Mouse (Mus musculus) MEL (cell line): Measurements from ENCODE around the gene Unc13b. TPM values are rescaled to one million over a fixed set of nuclear protein-coding genes. Genes with fewer than 3 reads are reported as not detected.
A peak's percentile ranks its signal among the peaks of the same experiment; 100 is the strongest.

Experiments
- DNase-seq: peaks from one replicate; pipeline ENCODE4 v3.0.0; 2011; ENCODE audit warnings: low read depth, low spot score
- H3K27ac ChIP-seq: 2 replicates; pipeline ENCODE4 v1.5.1; 2012; ENCODE audit warnings: low read depth, mild to moderate bottlenecking, control low read depth, low read length, moderate library complexity; ENCODE audit not compliant: control insufficient read depth
- H3K27me3 ChIP-seq, 2 experiments: fragments of 150-350 bp in 1 of 2; sonication (generic) in 1 of 2; 2 replicates each; pipeline ENCODE4 v1.6.1; 2012; ENCODE audit warnings: low read length in 2 of 2, mild to moderate bottlenecking in 2 of 2, improper control_type of control experiment in 1 of 2, moderate library complexity in 1 of 2; ENCODE audit not compliant: insufficient read depth in 2 of 2, control insufficient read depth in 1 of 2
- H3K36me3 ChIP-seq, 2 experiments: 2 replicates each; pipeline ENCODE4 v1.6.1; 2012 to 2014; ENCODE audit warnings: low read length in 2 of 2, improper control_type of control experiment in 1 of 2, inconsistent platforms in 1 of 2, mild to moderate bottlenecking in 1 of 2; ENCODE audit not compliant: insufficient read depth in 2 of 2, control insufficient read depth in 1 of 2
- H3K4me1 ChIP-seq, 2 experiments: fragments of 150-350 bp in 1 of 2; sonication (generic) in 1 of 2; 2 replicates each; pipeline ENCODE4 v1.6.1; 2012; ENCODE audit warnings: low read length in 2 of 2, improper control_type of control experiment in 1 of 2, mild to moderate bottlenecking in 1 of 2; ENCODE audit not compliant: insufficient read depth in 2 of 2, control insufficient read depth in 1 of 2
- H3K4me3 ChIP-seq, 2 experiments: fragments of 150-350 bp in 1 of 2; sonication (generic) in 1 of 2; 2 replicates each; pipeline ENCODE4 v1.5.1; 2012; ENCODE audit warnings: low read depth in 2 of 2, low read length in 2 of 2, mild to moderate bottlenecking in 2 of 2, moderate library complexity in 2 of 2, control low read depth in 1 of 2, improper control_type of control experiment in 1 of 2; ENCODE audit not compliant: control insufficient read depth in 1 of 2, insufficient read depth in 1 of 2
- H3K79me2 ChIP-seq: 2 replicates; pipeline ENCODE4 v1.6.1; 2012; ENCODE audit warnings: mild to moderate bottlenecking, low read length, moderate library complexity; ENCODE audit not compliant: control insufficient read depth, poor library complexity, insufficient read depth
- H3K9ac ChIP-seq: 2 replicates; pipeline ENCODE4 v1.6.1; 2012; ENCODE audit warnings: low read depth, mild to moderate bottlenecking, control low read depth, low read length, moderate library complexity; ENCODE audit not compliant: control insufficient read depth, poor library complexity, severe bottlenecking
- H3K9me3 ChIP-seq: fragments of 150-350 bp; sonication (generic); replicated peaks from 2 replicates; pipeline ENCODE4 v1.6.1; 2012; ENCODE audit warnings: mild to moderate bottlenecking, low read length, improper control_type of control experiment, moderate library complexity; ENCODE audit not compliant: insufficient read depth
- CHD1 ChIP-seq: IDR thresholded peaks from 2 replicates; pipeline ENCODE4 v1.6.1; 2012; ENCODE audit warnings: low read depth, mild to moderate bottlenecking, inconsistent platforms, low read length, improper control_type of control experiment
- CHD2 ChIP-seq: IDR thresholded peaks from 2 replicates; pipeline ENCODE4 v1.6.1; 2011; ENCODE audit warnings: low read length, improper control_type of control experiment
- CTCF ChIP-seq, 3 experiments: IDR thresholded peaks in 2 of 3; conservative IDR thresholded peaks in 1 of 3; 2 replicates each; pipeline ENCODE4 v1.5.1; 2011 to 2012; ENCODE audit warnings: low read length in 3 of 3, low read depth in 2 of 3, mild to moderate bottlenecking in 2 of 3, improper control_type of control experiment in 1 of 3, inconsistent platforms in 1 of 3, mixed read lengths in 1 of 3, moderate library complexity in 1 of 3; ENCODE audit not compliant: control insufficient read depth in 1 of 3, insufficient read depth in 1 of 3, poor library complexity in 1 of 3, severe bottlenecking in 1 of 3
- ELF1 ChIP-seq: IDR thresholded peaks from 2 replicates; pipeline ENCODE4 v1.6.1; 2014; ENCODE audit warnings: low read depth, mild to moderate bottlenecking, inconsistent platforms, low read length, improper control_type of control experiment, moderate library complexity
- EP300 ChIP-seq, 2 experiments: IDR thresholded peaks; 2 replicates each; pipeline ENCODE4 v1.6.1; 2011; ENCODE audit warnings: improper control_type of control experiment in 2 of 2, low read length in 2 of 2, low read depth in 1 of 2, mild to moderate bottlenecking in 1 of 2
- ETS1 ChIP-seq: IDR thresholded peaks from 2 replicates; pipeline ENCODE4 v1.6.1; 2012; ENCODE audit warnings: low read depth, mild to moderate bottlenecking, inconsistent platforms, low read length, improper control_type of control experiment, moderate library complexity
- GABPA ChIP-seq: IDR thresholded peaks from 2 replicates; pipeline ENCODE4 v1.6.1; 2012; ENCODE audit warnings: low read depth, mild to moderate bottlenecking, inconsistent platforms, low read length, improper control_type of control experiment, moderate library complexity
- GATA1 ChIP-seq: IDR thresholded peaks from 2 replicates; pipeline ENCODE4 v1.6.1; 2011; ENCODE audit warnings: low read depth, low read length, improper control_type of control experiment
- HCFC1 ChIP-seq: IDR thresholded peaks from 2 replicates; pipeline ENCODE4 v1.6.1; 2012; ENCODE audit warnings: low read depth, mild to moderate bottlenecking, inconsistent platforms, low read length, improper control_type of control experiment, moderate library complexity
- JUND ChIP-seq: IDR thresholded peaks from 2 replicates; pipeline ENCODE4 v1.6.1; 2011; ENCODE audit warnings: low read depth, mild to moderate bottlenecking, improper control_type of control experiment, low read length
- KAT2A ChIP-seq: conservative IDR thresholded peaks from 2 replicates; pipeline ENCODE4 v1.6.1; 2012; ENCODE audit warnings: low read depth, low read length, improper control_type of control experiment, inconsistent platforms
- MAFK ChIP-seq: IDR thresholded peaks from 2 replicates; pipeline ENCODE4 v1.6.1; 2011; ENCODE audit warnings: low read depth, mild to moderate bottlenecking, low read length, improper control_type of control experiment, borderline replicate concordance
- MAX ChIP-seq: IDR thresholded peaks from 2 replicates; pipeline ENCODE4 v1.6.1; 2011; ENCODE audit warnings: low read length, improper control_type of control experiment
- MEF2A ChIP-seq: IDR thresholded peaks from 2 replicates; pipeline ENCODE4 v1.6.1; 2014; ENCODE audit warnings: low read depth, mild to moderate bottlenecking, inconsistent platforms, low read length, improper control_type of control experiment; ENCODE audit not compliant: poor library complexity, insufficient replicate concordance, severe bottlenecking; ENCODE audit errors: extremely low read depth
- MYC ChIP-seq: IDR thresholded peaks from 2 replicates; pipeline ENCODE4 v1.6.1; 2011; ENCODE audit warnings: low read depth, mild to moderate bottlenecking, low read length, improper control_type of control experiment, moderate library complexity
- NRF1 ChIP-seq: IDR thresholded peaks from 2 replicates; pipeline ENCODE4 v1.6.1; 2014; ENCODE audit warnings: low read depth, mild to moderate bottlenecking, inconsistent platforms, low read length, improper control_type of control experiment, moderate library complexity; ENCODE audit not compliant: poor library complexity, insufficient read depth, severe bottlenecking
- POLR2A ChIP-seq, 2 experiments: IDR thresholded peaks; 2 replicates each; pipeline ENCODE4 v1.6.1; 2011 to 2012; ENCODE audit warnings: low read length in 2 of 2, mild to moderate bottlenecking in 2 of 2, control low read depth in 1 of 2, improper control_type of control experiment in 1 of 2, low read depth in 1 of 2, moderate library complexity in 1 of 2; ENCODE audit not compliant: control insufficient read depth in 1 of 2, insufficient read depth in 1 of 2, poor library complexity in 1 of 2
- POLR2AphosphoS5 ChIP-seq: IDR thresholded peaks from 2 replicates; pipeline ENCODE4 v1.6.1; 2012; ENCODE audit warnings: low read depth, borderline replicate concordance, mild to moderate bottlenecking, inconsistent platforms, low read length, moderate library complexity, mixed read lengths
- TCF12 ChIP-seq: IDR thresholded peaks from 2 replicates; pipeline ENCODE4 v1.6.1; 2014; ENCODE audit warnings: low read depth, mild to moderate bottlenecking, inconsistent platforms, low read length, improper control_type of control experiment, moderate library complexity
- USF1 ChIP-seq: IDR thresholded peaks from 2 replicates; pipeline ENCODE4 v1.6.1; 2014; ENCODE audit warnings: low read depth, mild to moderate bottlenecking, inconsistent platforms, low read length, improper control_type of control experiment, moderate library complexity
- ZNF384 ChIP-seq: IDR thresholded peaks from 2 replicates; pipeline ENCODE4 v1.6.1; 2012; ENCODE audit warnings: low read depth, mild to moderate bottlenecking, inconsistent platforms, low read length, improper control_type of control experiment
- polyA plus RNA-seq, 2 experiments: library from polyadenylated mRNA; stranded (reverse) in 1 of 2; unstranded in 1 of 2; fragments of >175 nt in 1 of 2; fragments of >200 nt in 1 of 2; gene quantifications; 2 replicates each; pipeline versions ENCODE4 v1.2.1 to v1.2.4; 2012; ENCODE audit warnings: low replicate concordance in 2 of 2, low read depth in 1 of 2; ENCODE audit not compliant: insufficient read length in 2 of 2, insufficient read depth in 1 of 2, missing spikeins in 1 of 2
- total RNA-seq: library from RNA; depleted of rRNA; stranded (reverse); fragments of 300-350 nt; gene quantifications from 2 replicates; pipeline ENCODE4 v1.2.3, GENCODE M21; 2012

Unc13b gene
- total and polyA plus RNA-seq, 3 experiments = 5.4 to 9.6 TPM; not detected in 1

DNA sequence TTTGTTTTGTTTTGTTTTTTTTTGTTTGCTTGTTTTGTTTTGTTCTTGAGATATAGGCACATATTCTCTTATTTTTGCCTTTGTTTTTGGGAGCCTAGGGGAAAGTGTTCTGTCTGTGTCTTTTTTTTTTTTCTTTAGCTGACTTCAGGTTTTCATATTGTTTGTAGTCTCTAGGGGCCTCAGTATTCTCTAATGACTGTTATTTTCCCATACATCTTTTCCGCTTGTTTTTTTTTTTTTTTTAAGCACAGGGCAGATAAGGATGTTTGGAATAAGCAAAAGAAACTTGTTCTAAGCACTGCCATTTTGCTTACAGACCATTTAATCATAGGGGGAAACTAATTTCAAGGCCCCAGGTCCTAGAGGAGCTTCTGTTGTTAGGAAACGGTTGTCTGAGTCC lies 23.7 kb downstream of the Unc13b start:
- no peaks in the 10 kb centered on the region for H3K9me3 ChIP-seq
- H3K27ac ChIP-seq = no peak overlapping the region
- peaks cover 2 to 4% of the 10 kb centered on the region in 2 experiments; a peak in 3 of 4 replicates for H3K4me1 ChIP-seq
- H3K4me3 ChIP-seq = no peak overlapping the region
- DNase-seq = no peak
- H3K9ac ChIP-seq = no peak overlapping the region
- TF ChIP-seq ZNF384 (peak; percentile 83), JUND (no peak), CTCF (IDR thresholded peaks at IDR 0.05 in 2 of 3, conservative IDR thresholded peaks at IDR 0.05 in 1 of 3; ENCODE audit: control insufficient read depth in 1 of 3, insufficient read depth in 1 of 3, low read depth in 2 of 3, low read length in 3 of 3, poor library complexity in 1 of 3, severe bottlenecking in 1 of 3) (no peak)
- peaks cover 0 to 2% of the 10 kb centered on the region in 2 experiments; a peak in 2 of 4 replicates for H3K36me3 ChIP-seq
- no peaks in the 10 kb centered on the region for H3K79me2 ChIP-seq
- no peaks in the 10 kb centered on the region for H3K27me3 ChIP-seq

DNA sequence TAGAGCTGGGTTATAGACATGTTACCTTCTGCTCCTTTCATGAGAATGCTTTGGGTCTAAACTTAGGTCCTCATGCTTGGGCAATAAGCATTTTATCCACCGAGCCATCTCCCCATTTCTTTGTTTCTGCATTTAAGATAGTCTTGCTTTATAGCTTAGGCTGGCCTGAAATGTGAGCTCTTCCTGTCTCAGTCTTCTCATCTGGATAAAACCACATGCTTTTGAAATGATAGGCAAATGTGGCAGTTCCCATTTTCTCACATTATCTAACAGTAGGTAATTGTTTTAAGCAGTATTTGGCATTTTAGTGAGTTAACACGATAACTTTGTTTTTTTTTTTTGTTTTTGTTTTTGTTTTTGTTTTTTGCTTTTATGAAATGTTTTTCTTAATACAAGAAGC lies 31.2 kb downstream of the Unc13b start:
- Histone ChIP-seq H3K4me3 (no peak overlapping the region), H3K9ac (no peak overlapping the region), H3K4me1 (peaks cover 2 to 4% of the 10 kb centered on the region in 2 experiments), H3K36me3 (peaks cover 0 to 8% of the 10 kb centered on the region in 2 experiments; a peak in 2 of 4 replicates), H3K27me3 (no peaks in the 10 kb centered on the region), H3K9me3 (no peaks in the 10 kb centered on the region), H3K79me2 (no peaks in the 10 kb centered on the region), H3K27ac (peak overlapping the region; percentile 7; the same call in 1 of the 2 replicates)
- TF ChIP-seq NRF1 = no peak
- no peak for TF ChIP-seq POLR2AphosphoS5
- TF ChIP-seq CHD1 = no peak
- TF ChIP-seq GATA1 = peak; percentile 55; the same call in 1 of the 2 replicates
- TF ChIP-seq GABPA = no peak
- no peak for TF ChIP-seq CHD2
- TF ChIP-seq ZNF384 = no peak
- 0 out of 2 replicates have a peak, but pooled peaks have one; percentile 13 for TF ChIP-seq MAX
- no peak for TF ChIP-seq MEF2A
- TF ChIP-seq EP300 (IDR thresholded peaks at IDR 0.05; ENCODE audit: low read depth in 1 of 2, low read length in 2 of 2) = peak; percentile 42 to 44; a peak in 2 of 4 replicates
- peak; percentile 34; the same call in 1 of the 2 replicates for TF ChIP-seq ETS1
- TF ChIP-seq USF1 = 0 out of 2 replicates have a peak, but pooled peaks have one; percentile 13
- TF ChIP-seq MYC = peak; percentile 71; the same call in 1 of the 2 replicates
- no peak for TF ChIP-seq JUND
- no peak for TF ChIP-seq TCF12
- no peak for TF ChIP-seq HCFC1
- TF ChIP-seq KAT2A = no peak
- TF ChIP-seq ELF1 = no peak
- no peak for TF ChIP-seq POLR2A (IDR thresholded peaks at IDR 0.05; ENCODE audit: control insufficient read depth in 1 of 2, insufficient read depth in 1 of 2, low read depth in 1 of 2, low read length in 2 of 2, poor library complexity in 1 of 2)
- no peak for TF ChIP-seq MAFK
- peak; percentile 61 for DNase-seq
